Mouse (Mus musculus) heart, postnatal 0 days (tissue): ENCODE data around the gene Kazn.

ENCODE experiments used
- CTCF ChIP-seq: IDR thresholded peaks from 2 replicates; pipeline ENCODE4 v1.5.1; 2016; ENCODE audit warnings: antibody characterized with exemption, control low read depth, low read depth
- EP300 ChIP-seq: IDR thresholded peaks from 2 replicates; pipeline ENCODE4 v1.6.1; 2016; ENCODE audit warnings: antibody characterized with exemption, low read depth

- TF ChIP-seq CTCF, result no peak
- TF ChIP-seq EP300, result no peak
Measured at GRCm38 (mm10) chr4:142169636-142170035, 69.6 kb downstream of the Kazn start.
